Mouse (Mus musculus) left cerebral cortex, postnatal 4 days (tissue): Measurements from ENCODE around the gene Raver1. TPM values are rescaled to one million over a fixed set of nuclear protein-coding genes. Genes with fewer than 3 reads are reported as not detected.

ENCODE experiments used
- DNase-seq: peaks from one replicate; pipeline ENCODE4 v3.0.0-alpha.2; 2022
- intact Hi-C: fragments of 180-260 bp; cut with DNase I; formaldehyde crosslinking; loops from one replicate; pipeline ENCODE4 v1.15.1; 2025
- total RNA-seq, 2 experiments: library from RNA; stranded (reverse); gene quantifications; 2 replicates each; pipeline ENCODE4 v1.2.3; 2021

The Raver1 gene
- total RNA-seq, 2 experiments from 2014 or later: 36.8 to 37.9 TPM

DNA sequence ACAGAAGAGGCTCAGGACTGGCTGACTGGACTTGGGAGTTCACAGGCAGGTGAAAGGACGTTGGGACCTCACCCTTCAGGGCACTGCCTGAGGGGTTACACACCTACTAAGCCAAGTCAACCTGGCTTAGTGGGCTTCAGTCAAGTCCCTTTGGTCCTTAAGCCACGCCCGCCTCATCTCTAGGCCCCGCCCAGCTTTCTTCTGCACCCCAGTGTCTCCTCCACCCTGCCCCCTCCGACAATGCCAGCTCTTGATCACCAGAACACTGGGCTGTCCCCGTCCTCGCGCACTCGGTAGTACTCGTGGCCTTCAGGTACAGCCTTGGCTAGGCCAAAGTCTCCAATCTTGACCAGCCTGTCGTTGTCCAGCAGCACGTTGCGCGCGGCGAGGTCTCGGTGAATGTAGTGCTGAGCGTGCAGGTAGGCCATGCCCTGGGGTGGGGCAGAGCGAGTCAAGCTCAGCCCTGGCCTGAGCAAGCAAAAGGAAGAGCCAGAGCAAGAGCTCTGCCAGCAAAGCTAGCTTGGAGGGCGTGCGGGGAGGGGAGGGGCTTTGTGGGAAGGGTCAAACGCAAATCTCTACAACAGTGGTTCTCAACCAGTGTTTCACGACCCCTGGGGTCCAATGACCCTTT is 15.9 kb upstream of the Raver1 start:
- DNase-seq: no peak
- intact Hi-C loops: no loop called here

GRCm38 (mm10) chr9:21105760-21106564 is 14.2 kb upstream of the Raver1 start:
- intact Hi-C loops: no loop called here
- DNase-seq: no peak

DNA sequence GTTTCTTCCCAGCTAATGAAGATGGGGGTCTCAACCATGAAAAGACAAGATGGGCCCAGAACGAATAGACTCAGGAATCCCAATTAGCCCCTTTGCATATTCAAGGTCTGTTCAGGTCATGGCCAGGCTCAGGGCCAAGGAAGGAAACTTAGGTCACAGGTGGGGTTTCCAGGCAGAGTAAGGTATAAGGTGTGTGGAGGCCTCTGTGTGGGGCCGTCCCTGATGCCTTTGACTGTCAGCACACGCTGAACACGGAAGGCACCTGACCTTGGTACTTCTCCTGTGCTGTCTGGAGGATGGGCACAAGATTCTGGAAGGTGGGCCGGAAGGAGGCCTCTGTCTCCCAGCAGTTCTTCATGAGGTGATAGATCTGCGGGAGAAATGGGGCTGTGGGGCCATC is 13.0 kb upstream of the Raver1 start:
- intact Hi-C loops: no loop called here
- no peak for DNase-seq

GRCm38 (mm10) chr9:21102076-21102475 is 10.3 kb upstream of the Raver1 start:
- intact Hi-C loops: no loop called here
- no peak for DNase-seq

DNA sequence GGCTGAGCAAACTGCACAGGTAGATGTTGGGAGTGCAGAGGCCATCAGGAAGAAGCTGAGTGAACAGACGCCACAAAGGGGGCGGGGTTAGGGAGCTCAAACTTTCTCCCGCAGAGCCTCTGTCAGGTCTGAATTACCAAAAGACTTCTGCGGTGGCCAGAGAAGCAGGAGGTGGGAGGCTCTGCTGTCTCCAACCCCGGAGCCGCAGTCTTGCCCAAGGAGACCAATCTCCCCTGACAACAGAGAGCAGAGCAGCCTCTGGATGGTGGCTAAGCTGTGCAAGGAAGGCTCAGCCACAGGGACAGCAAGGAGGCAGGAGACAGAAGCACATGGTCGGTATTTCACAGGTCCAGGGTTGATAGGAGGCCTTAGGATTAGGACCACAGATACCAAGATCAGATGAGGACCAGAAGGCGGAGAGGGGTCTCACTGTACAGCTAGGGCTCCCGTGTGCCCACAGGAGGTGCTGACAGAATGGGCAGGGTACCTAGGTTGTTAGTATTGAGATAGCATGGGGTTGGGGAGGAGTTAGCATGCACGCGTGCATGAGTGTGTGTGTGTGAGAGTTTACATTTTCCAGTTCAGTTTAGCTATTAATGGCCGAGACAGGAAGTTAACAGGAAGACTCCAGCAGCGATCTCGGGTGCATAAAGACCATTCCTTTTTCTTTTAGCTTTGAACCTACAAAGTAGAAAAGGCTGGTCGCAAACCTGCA is 8.8 kb upstream of the Raver1 start:
- DNase-seq: no peak
- intact Hi-C loops: no loop called here

- intact Hi-C loops: no loop called here
- DNase-seq: no peak
Observed at GRCm38 (mm10) chr9:21097793-21098192, 6.0 kb upstream of the Raver1 start.

DNA sequence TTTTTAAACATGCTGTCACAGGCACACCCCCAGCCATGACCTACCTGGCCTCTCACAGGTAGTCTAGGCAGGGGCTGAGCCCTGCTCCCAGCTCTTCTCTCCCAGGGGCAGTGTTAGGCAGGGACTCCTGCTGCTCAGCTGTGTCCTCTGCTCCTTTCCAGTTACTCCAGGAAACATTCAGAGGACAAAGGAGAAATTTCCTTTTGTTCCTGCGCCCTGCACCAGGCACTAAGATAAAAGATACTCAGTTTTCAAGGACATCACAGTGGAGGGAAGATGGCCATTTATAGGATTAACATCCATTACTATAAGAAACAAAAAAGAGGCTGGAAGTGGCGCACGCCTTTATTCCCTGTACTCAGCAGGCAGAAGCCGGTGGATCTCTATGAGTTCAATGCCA is 4.2 kb upstream of the Raver1 start:
- no peak for DNase-seq
- intact Hi-C loops: no loop called here

DNA sequence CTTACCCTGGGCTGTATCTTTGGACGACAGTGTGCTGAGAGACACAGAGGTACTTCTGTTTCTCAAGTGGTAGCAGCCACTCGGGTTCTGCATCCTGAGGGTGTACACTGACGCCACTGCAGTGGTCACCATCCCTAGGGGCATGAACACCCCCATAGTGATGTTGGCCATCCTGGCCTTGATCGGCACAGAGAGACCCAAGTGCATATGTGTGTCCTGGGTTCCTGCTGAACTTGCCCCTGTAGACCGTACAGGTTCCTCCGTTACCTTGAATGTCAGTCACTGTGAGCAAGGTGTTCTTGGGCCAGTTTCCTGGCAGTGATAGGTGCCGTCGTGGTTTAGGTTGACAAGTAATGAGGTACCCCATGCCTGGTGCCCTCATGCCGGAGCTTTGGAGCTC is 1.6 kb upstream of the Raver1 start:
- no peak for DNase-seq
- intact Hi-C loops: no loop called here

DNA sequence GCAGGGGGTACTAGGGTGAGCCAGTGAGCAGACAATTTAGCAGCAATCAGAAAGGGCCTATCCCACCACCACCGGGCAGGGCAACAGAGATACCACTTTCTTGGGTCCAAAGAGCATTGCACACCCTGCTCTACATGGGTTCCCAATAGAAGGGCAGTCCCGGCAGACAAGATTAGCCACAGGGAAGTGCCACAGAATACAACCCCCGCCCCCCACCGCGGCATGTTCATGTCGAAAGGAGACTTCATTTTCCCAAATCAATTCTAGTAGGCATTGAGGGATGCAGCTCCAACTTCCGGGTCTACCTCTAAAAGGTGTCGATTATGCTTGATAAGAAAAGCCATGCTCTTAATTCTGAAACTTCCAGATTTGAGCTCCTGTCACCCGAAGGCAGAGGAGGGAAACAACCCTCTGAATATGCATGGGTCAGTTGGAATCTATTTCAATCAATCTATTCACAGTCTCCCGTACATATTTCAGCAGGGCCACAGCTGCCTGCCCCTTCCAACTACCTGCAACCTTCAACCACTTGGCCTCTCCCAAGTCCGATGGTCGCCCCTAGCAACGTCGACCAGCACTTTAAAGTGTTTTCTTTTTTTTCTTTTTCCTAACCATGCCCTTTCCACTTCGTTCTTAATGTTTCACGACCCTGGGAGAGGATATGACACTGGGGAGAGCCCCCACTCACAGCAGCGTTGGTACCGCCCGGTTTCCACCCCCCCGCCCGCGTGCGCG is 669 bp downstream of the Raver1 start:
- no peak for DNase-seq
- intact Hi-C loops: no loop called here

- DNase-seq: no peak
- intact Hi-C loops: no loop called here
Observed at GRCm38 (mm10) chr9:21090537-21090936, 1.3 kb downstream of the Raver1 start.

- no peak for DNase-seq
- intact Hi-C loops: no loop called here
Observed at GRCm38 (mm10) chr9:21083324-21083723, 8.5 kb downstream of the Raver1 start.

- DNase-seq: no peak
- intact Hi-C loops: no loop called here
Observed at GRCm38 (mm10) chr9:21081127-21081526, 10.7 kb downstream of the Raver1 start.

DNA sequence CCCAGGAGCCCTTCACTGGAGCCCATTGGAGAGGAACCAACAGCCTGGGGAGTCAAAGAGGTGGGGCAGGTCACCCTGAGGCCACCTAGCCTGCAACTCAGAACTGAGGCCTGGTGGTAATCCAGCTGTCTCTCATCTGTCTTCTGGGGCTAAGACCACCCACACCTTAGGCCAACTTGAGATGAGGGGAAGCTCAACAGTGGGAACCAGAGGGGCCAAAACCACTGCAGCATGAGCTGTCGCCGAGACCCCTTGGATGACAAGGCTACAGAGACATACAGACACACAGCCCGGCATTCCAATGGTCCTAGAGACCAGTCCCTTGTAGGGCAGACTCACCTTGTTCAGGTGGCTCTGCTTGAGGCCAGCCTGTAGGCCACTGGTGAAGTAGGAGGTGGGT is 16.2 kb downstream of the Raver1 start:
- no peak for DNase-seq
- intact Hi-C loops: no loop called here

DNA sequence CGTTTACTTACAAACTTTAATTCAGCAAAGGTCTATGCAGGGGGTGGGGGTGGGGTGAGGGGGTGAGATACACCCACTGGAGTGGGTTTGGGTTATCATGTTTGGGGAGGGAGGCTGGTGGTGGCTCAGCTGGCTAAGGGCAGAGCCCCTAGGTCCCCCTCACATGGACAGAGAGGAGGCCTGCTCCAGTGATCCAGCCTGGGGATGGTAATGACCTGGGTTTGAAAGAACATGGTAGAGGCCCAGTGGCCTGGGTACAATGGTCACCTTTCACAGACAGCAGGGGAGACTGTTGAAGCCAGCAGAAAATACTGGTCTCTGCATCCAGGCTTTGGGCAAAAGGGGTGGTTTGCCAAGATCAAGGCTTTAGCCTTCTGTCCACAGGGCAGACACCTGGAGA is 17.6 kb downstream of the Raver1 start:
- intact Hi-C loops: no loop called here
- no peak for DNase-seq

DNA sequence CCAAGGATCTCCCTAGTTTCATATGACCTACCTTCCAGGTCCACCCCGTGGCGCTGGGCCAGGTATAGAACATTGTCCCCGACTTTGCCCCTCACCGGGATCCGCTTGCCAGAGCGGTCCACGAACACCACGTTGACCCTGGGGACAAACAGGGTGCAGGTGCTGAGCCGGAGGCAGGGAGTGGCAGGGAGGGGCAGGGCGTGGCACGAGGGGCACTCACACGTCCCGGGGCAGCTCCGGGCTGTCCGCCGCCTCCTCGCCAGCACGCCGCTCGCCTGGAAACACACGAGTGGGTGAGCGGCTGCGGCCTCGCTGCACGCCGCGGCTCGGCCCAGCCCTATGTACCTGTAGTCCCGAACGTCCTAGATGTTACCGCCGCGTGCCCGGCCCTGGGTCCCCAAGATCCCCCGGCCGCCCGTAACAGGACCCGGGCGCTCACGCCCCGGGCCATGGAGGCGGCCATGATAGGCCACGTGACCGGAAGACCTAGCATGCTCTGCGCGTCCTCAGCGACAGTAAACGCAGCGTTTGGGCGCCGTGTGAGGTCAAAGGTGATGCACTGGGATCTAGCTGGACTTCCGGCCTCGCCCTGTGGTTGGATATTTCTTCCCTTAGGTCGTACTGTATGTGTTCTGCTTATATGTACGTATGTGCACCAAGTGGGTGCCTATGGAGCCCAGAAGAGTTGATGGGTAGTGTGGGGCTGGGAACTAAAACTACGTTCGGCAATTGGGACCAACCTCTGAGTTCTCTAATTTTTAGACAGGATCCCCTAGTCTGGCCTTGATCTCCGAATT is 18.6 kb downstream of the Raver1 start, which contains the start of the genes Gm49373 and Fdx1l:
Gene Gm49373, minus strand, starts transcription at position 53 of the 797 bp plus-strand sequence.
Gene Fdx1l, minus strand, starts transcription at position 571 of the 797 bp plus-strand sequence.
- intact Hi-C loops: no loop called here
- DNase-seq: peak; percentile 92

DNA sequence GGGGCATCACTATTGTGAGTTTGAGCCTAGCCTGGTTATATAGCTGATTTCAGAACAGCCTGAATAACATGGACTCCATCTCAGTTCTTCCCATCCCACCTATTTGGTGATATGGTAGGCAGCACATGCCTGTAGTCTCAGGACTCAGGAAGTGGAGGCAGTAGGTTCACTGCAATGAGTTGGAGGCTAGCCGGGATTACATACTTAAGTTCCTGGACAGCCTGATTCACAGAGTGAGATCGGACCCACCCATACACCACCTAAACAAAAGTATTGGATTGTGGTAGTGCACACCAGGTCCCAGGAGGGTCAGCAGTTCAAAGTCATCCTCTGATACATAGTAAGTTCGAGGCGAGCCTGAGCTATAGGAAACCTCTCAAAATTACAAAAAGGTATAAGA is 19.2 kb downstream of the Raver1 start:
- intact Hi-C loops: no loop called here

GRCm38 (mm10) chr9:21067006-21067684 is 24.7 kb downstream of the Raver1 start, which contains the start of gene Zglp1:
Zglp1 (minus strand) TSS chr9:21067093.
- intact Hi-C loops: no loop called here
- DNase-seq: no peak

More for the DNA sequence above, 19.2 kb downstream of the Raver1 start:
- DNase-seq: no peak

GRCm38 (mm10) chr9:21062928-21063327 is 28.9 kb downstream of the Raver1 start:
- no peak for DNase-seq
- intact Hi-C loops: no loop called here

DNA sequence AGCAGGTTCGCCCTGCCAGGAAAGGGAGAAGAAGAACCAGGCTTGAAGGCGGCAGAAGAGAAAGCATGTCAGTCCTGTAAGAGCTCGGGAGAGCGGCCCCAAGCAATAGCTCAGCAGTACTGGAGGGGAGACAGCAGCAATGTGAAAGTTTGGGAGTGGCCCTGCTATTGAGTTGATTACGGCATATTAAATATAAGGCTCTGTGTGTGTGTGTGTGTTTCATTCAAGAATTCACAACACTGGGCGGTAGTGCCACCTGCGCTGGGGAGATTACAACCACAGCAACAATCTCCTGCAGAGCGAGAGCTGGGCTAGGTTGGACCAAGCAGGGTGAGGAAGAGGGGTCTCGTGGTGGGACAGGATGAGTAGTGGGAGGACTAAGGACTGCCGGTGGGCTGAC is 40.2 kb downstream of the Raver1 start:
- intact Hi-C loops: no loop called here
- no peak for DNase-seq
